22 mouse cellular contexts compared by ENCODE assay signal in genomic region chr10:41042272-41042671, GRCm38 (mm10). TPM values are rescaled to one million over a fixed set of nuclear protein-coding genes. Genes with fewer than 3 reads are reported as not detected.
DNase-seq lines count a peak whose midpoint lies in the region; ATAC-seq and TF ChIP-seq lines count a peak whose summit lies in the region.
"Had no signal": no experiment of that assay in that cellular context is flagged by ENCODE, and none has a peak within 500 bp of the region (broad histone marks: within the 10 kb centered on the region; RNA-seq: fewer than 3 reads in every experiment).

No protein-coding gene starts in this region.

- no peak for ATAC-seq in hindbrain, embryonic 15.5 days (ENCODE audit: low FRiP score, low read depth)
- ATAC-seq in cerebellum, adult (ENCODE audit: insufficient number of reproducible peaks, low FRiP score, low TSS enrichment): no peak

- no peak overlapping the region for H3K4me3 ChIP-seq in hindbrain, embryonic 15.5 days
- H3K4me3 ChIP-seq in hindbrain, embryonic 10.5 days: no peak overlapping the region
- H3K4me3 ChIP-seq in testis, adult 2 months (ENCODE audit: control insufficient read depth, low read depth, low read length): peak overlapping the region; percentile 73
- H3K4me3 ChIP-seq: gastrocnemius, adult 2 months; heart, embryonic 13.5 days; layer of hippocampus, adult 2 months; limb, embryonic 10.5 days; megakaryocyte, embryonic 14.5 days had no signal

- TF ChIP-seq CTCF in testis, adult 2 months (IDR thresholded peaks at IDR 0.05; ENCODE audit: control insufficient read depth, insufficient read depth, insufficient replicate concordance, low read depth, low read length): no peak

- no peak for TF ChIP-seq POLR2A in testis, adult 2 months (IDR thresholded peaks at IDR 0.05; ENCODE audit: control insufficient read depth, low read depth, low read length)

- no peaks in the 10 kb centered on the region for H3K9me3 ChIP-seq in hindbrain, embryonic 15.5 days
- no peaks in the 10 kb centered on the region for H3K9me3 ChIP-seq in hindbrain, embryonic 10.5 days
- H3K9me3 ChIP-seq: heart, embryonic 13.5 days; limb, embryonic 10.5 days; megakaryocyte, embryonic 14.5 days had no signal

- no peak for DNase-seq in hindbrain, embryonic 10.5 days (ENCODE audit: low spot score)
- DNase-seq in testis, postnatal 10 days (ENCODE audit: low spot score): no peak
- peak; percentile 28 for DNase-seq in gonadal fat pad, adult 2 months (ENCODE audit: low read depth)
- no peak for DNase-seq in spleen, adult 18-20 months
- DNase-seq: adrenal gland, adult 2 months; cerebellum, adult 11 months; cerebellum, postnatal 14 days; gastrocnemius, adult 2 months; heart, postnatal 36 days; kidney, adult 18-20 months; kidney, postnatal 10 days; lung, adult 18-20 months; lung, postnatal 14 days had no signal

- peak overlapping the region; percentile 11; the same call in 1 of the 2 replicates for H3K4me2 ChIP-seq in hindbrain, embryonic 15.5 days
- H3K4me2 ChIP-seq: heart, embryonic 13.5 days had no signal

- WGBS in hindbrain, embryonic 15.5 days: 30% methylated on average over 11 of the region's 11 CpGs
- 57% methylated on average over 11 of the region's 11 CpGs for WGBS in hindbrain, embryonic 10.5 days

- peaks cover 16% of the 10 kb centered on the region; the same call in 1 of the 2 replicates for H3K4me1 ChIP-seq in hindbrain, embryonic 15.5 days (replicated peaks)
- no peaks in the 10 kb centered on the region for H3K4me1 ChIP-seq in hindbrain, embryonic 10.5 days (replicated peaks)
- H3K4me1 ChIP-seq in testis, adult 2 months (ENCODE audit: control insufficient read depth, insufficient read depth, low read length): peaks cover 2% of the 10 kb centered on the region
- H3K4me1 ChIP-seq: heart, embryonic 13.5 days; megakaryocyte, embryonic 14.5 days had no signal

- no peak overlapping the region for H3K27ac ChIP-seq in hindbrain, embryonic 15.5 days (replicated peaks)
- H3K27ac ChIP-seq in hindbrain, embryonic 10.5 days: no peak overlapping the region
- H3K27ac ChIP-seq in testis, adult 2 months (ENCODE audit: control insufficient read depth, insufficient read depth, low read depth, low read length): no peak overlapping the region
- H3K27ac ChIP-seq: gastrocnemius, adult 2 months; heart, embryonic 13.5 days; layer of hippocampus, adult 2 months; limb, embryonic 10.5 days had no signal

- H3K27me3 ChIP-seq in hindbrain, embryonic 15.5 days: no peaks in the 10 kb centered on the region
- no peaks in the 10 kb centered on the region for H3K27me3 ChIP-seq in hindbrain, embryonic 10.5 days (ENCODE audit: insufficient read depth, poor library complexity, severe bottlenecking)
- H3K27me3 ChIP-seq in testis, adult 2 months (ENCODE audit: control insufficient read depth, insufficient read depth, low read length): no peaks in the 10 kb centered on the region
- H3K27me3 ChIP-seq: megakaryocyte, embryonic 14.5 days had no signal

- H3K36me3 ChIP-seq in hindbrain, embryonic 15.5 days: no peaks in the 10 kb centered on the region
- H3K36me3 ChIP-seq in hindbrain, embryonic 10.5 days: no peaks in the 10 kb centered on the region
- no peaks in the 10 kb centered on the region for H3K36me3 ChIP-seq in testis, adult 2 months (ENCODE audit: control insufficient read depth, insufficient read depth, low read length)
- H3K36me3 ChIP-seq: heart, embryonic 13.5 days; limb, embryonic 10.5 days had no signal

- H3K9ac ChIP-seq in hindbrain, embryonic 15.5 days: no peak overlapping the region
- H3K9ac ChIP-seq: heart, embryonic 13.5 days had no signal

RNA-seq across cellular contexts. Expression of gene Gpr6, which starts 29.8 kb away (rescaled TPM):
- polyA plus RNA-seq in hindbrain, embryonic 15.5 days (2015; fragmentation: Nextera tagmentation; extraction: Ambion mirVana): 1.1 and 1.8 TPM in 2 replicates
- not detected in 2 replicates for polyA plus RNA-seq in hindbrain, embryonic 10.5 days (2016; fragmentation: Nextera tagmentation; extraction: Ambion mirVana)
- polyA plus RNA-seq in testis, adult 2 months (2012; rRNA removed): 0.49 and 0.72 TPM in 2 replicates
- not detected in 2 replicates for polyA plus RNA-seq in gonadal fat pad, adult 2 months (2012; rRNA removed)
- polyA plus RNA-seq: adrenal gland, adult 2 months; heart, embryonic 13.5 days; limb, embryonic 10.5 days; liver, adult 2 months; stomach, embryonic 16.5 days had no signal
